Mouse (Mus musculus): ENCODE data around the gene Rab11fip5. TPM values are rescaled to one million over a fixed set of nuclear protein-coding genes. Genes with fewer than 3 reads are reported as not detected.

Rab11fip5 gene
- polyA plus RNA-seq, 1 experiment from 2014 or later = 21.4 TPM

- Histone ChIP-seq H3K4me2 (replicated peaks) (no peak overlapping the region), H3K4me3 (replicated peaks) (no peak overlapping the region), H3K9ac (no peak overlapping the region), H3K36me3 (no peaks in the 10 kb centered on the region), H3K27ac (replicated peaks) (no peak overlapping the region), H3K9me3 (replicated peaks) (no peaks in the 10 kb centered on the region), H3K4me1 (0 out of 2 replicates have a peak, but pooled peaks cover 4% of the 10 kb centered on the region), H3K27me3 (no peaks in the 10 kb centered on the region)
- no peak for ATAC-seq (ENCODE audit: insufficient number of reproducible peaks, low FRiP score, low TSS enrichment, low read depth)
- whole genome bisulfite sequencing = 78% methylated on average over 4 of the region's 4 CpGs
These were observed 86.1 kb downstream of the Rab11fip5 start for GRCm38 (mm10) chr6:85288193-85288857.

GRCm38 (mm10) chr6:85286283-85287047, 88.0 kb downstream of the Rab11fip5 start:
- Histone ChIP-seq H3K4me2 (replicated peaks) (no peak overlapping the region), H3K27ac (replicated peaks) (no peak overlapping the region), H3K9me3 (replicated peaks) (no peaks in the 10 kb centered on the region), H3K27me3 (no peaks in the 10 kb centered on the region), H3K9ac (no peak overlapping the region), H3K4me3 (replicated peaks) (no peak overlapping the region), H3K36me3 (no peaks in the 10 kb centered on the region), H3K4me1 (0 out of 2 replicates have a peak, but pooled peaks cover 4% of the 10 kb centered on the region)
- WGBS = 60% methylated on average over 13 of the region's 13 CpGs
- no peak for ATAC-seq (ENCODE audit: insufficient number of reproducible peaks, low FRiP score, low TSS enrichment, low read depth)

Small RNAs within 50 kb of the gene (microRNA-seq; reads per million reads assigned to microRNA genes)
- gene Mir705 (ENCODE audit: borderline number of aligned reads) = not detected

Other genes starting within 250 kb of the Rab11fip5 start
- gene Spr, start 236.9 kb downstream of the Rab11fip5 start, polyA plus RNA-seq (2015; fragmentation: Nextera tagmentation; extraction: Ambion mirVana) = 51.1 and 52.5 TPM in 2 replicates
- 0.21 and 0.45 TPM in 2 replicates for gene Emx1, start 187.2 kb downstream of the Rab11fip5 start, polyA plus RNA-seq (2015; fragmentation: Nextera tagmentation; extraction: Ambion mirVana)
- 8.0 TPM in 2 replicates for gene Sfxn5, start 41.2 kb downstream of the Rab11fip5 start, polyA plus RNA-seq (2015; fragmentation: Nextera tagmentation; extraction: Ambion mirVana)
- not detected in 2 replicates for gene Noto, start 49.3 kb upstream of the Rab11fip5 start, polyA plus RNA-seq (2015; fragmentation: Nextera tagmentation; extraction: Ambion mirVana)
- gene Smyd5, start 57.4 kb upstream of the Rab11fip5 start, polyA plus RNA-seq (2015; fragmentation: Nextera tagmentation; extraction: Ambion mirVana) = 47.8 and 51.9 TPM in 2 replicates
- 440 and 448 TPM in 2 replicates for gene Cct7, start 76.9 kb upstream of the Rab11fip5 start, polyA plus RNA-seq (2015; fragmentation: Nextera tagmentation; extraction: Ambion mirVana)
- gene Pradc1, start 77.3 kb upstream of the Rab11fip5 start, polyA plus RNA-seq (2015; fragmentation: Nextera tagmentation; extraction: Ambion mirVana) = 38.0 and 42.4 TPM in 2 replicates
- gene Fbxo41, start 128.4 kb upstream of the Rab11fip5 start, polyA plus RNA-seq (2015; fragmentation: Nextera tagmentation; extraction: Ambion mirVana) = 0.26 and 0.33 TPM in 2 replicates
- not detected in 2 replicates for gene Egr4, start 139.0 kb upstream of the Rab11fip5 start, polyA plus RNA-seq (2015; fragmentation: Nextera tagmentation; extraction: Ambion mirVana)
- 4.9 and 5.3 TPM in 2 replicates for gene Alms1, start 212.9 kb upstream of the Rab11fip5 start, polyA plus RNA-seq (2015; fragmentation: Nextera tagmentation; extraction: Ambion mirVana)

Measured in embryonic facial prominence, embryonic 15.5 days (tissue).